Comparison of ENCODE assay signal across 10 mouse cellular contexts in the genomic region with DNA sequence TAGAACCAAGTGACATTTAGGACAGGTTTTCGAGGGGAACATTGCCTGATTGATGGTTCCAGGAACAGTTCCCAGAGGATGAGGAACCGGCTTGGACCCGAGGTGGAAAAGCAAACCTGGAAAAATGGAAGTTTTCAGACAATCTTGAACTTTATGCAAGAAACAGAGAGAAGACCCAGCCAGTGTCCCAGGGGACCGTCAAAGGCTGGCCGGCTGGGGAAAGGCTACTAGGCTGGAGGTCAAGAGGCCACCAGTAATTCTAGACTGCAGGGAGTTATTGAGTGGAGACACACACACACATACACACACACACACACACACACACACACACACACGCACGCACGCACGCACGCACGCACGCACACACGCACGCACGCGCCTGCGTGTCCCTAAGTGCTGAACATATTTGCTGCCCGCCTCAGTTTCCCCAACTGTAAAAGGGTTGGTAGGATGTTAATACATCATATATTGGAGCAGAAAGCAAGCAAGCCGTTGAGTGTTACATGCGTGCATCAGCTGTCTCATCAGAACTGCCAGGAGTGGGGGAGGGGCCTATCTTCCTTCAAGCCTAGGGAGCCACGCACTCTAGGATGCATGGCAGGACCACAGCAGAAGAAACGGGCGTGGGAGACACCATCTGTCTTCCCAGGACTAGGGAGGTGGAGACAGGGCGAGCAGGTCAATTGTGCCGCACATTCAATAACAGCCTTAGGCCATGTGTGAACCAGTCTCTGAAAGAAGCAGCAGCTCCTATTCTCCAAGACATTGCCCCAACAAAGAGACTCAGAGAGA. TPM values are rescaled to one million over a fixed set of nuclear protein-coding genes. Genes with fewer than 3 reads are reported as not detected.
A peak's percentile ranks its signal among the peaks of the same experiment; 100 is the strongest.
DNase-seq lines count a peak whose midpoint lies in the region; ATAC-seq and TF ChIP-seq lines count a peak whose summit lies in the region.
"Had no signal": no experiment of that assay in that cellular context is flagged by ENCODE, and none has a peak within 500 bp of the region (broad histone marks: within the 10 kb centered on the region; RNA-seq: fewer than 3 reads in every experiment).

No protein-coding gene starts in this region.

- no peaks in the 10 kb centered on the region for H3K27me3 ChIP-seq in midbrain, embryonic 11.5 days (ENCODE audit: control insufficient read depth, insufficient read depth, low read length)
- no peaks in the 10 kb centered on the region for H3K27me3 ChIP-seq in midbrain, postnatal 0 days (ENCODE audit: insufficient read depth, low read length)
- no peaks in the 10 kb centered on the region for H3K27me3 ChIP-seq in hindbrain, embryonic 14.5 days (ENCODE audit: control insufficient read depth, insufficient read depth, low read length)

- no peaks in the 10 kb centered on the region; the same call in 1 of the 2 replicates for H3K9me3 ChIP-seq in midbrain, embryonic 11.5 days (ENCODE audit: control insufficient read depth, low read length)
- H3K9me3 ChIP-seq in midbrain, postnatal 0 days (ENCODE audit: low read length) = no peaks in the 10 kb centered on the region
- H3K9me3 ChIP-seq in hindbrain, embryonic 14.5 days (ENCODE audit: control insufficient read depth, low read length) = no peaks in the 10 kb centered on the region

- H3K4me3 ChIP-seq in midbrain, embryonic 11.5 days (ENCODE audit: low read depth, low read length) = no peak overlapping the region
- H3K4me3 ChIP-seq in midbrain, postnatal 0 days (ENCODE audit: low read depth, low read length) = no peak overlapping the region
- no peak overlapping the region for H3K4me3 ChIP-seq in hindbrain, embryonic 14.5 days (replicated peaks; ENCODE audit: low read length)

- H3K36me3 ChIP-seq in midbrain, embryonic 11.5 days (ENCODE audit: control insufficient read depth, insufficient read depth, low read length) = no peaks in the 10 kb centered on the region
- H3K36me3 ChIP-seq in midbrain, postnatal 0 days (ENCODE audit: insufficient read depth, low read length) = peaks cover 8% of the 10 kb centered on the region; the same call in 1 of the 2 replicates
- H3K36me3 ChIP-seq in hindbrain, embryonic 14.5 days (replicated peaks; ENCODE audit: control insufficient read depth, insufficient read depth) = peaks cover 7% of the 10 kb centered on the region

- ATAC-seq in midbrain, embryonic 11.5 days (ENCODE audit: low FRiP score) = peak; percentile 49; the same call in 1 of the 2 replicates
- ATAC-seq in midbrain, postnatal 0 days (ENCODE audit: low FRiP score) = no peak
- ATAC-seq in hindbrain, embryonic 14.5 days (ENCODE audit: low FRiP score) = no peak
- no peak for ATAC-seq in megakaryocyte, adult 5-6 weeks (ENCODE audit: poor library complexity, severe bottlenecking)
- ATAC-seq: lung, postnatal 0 days had no signal

- peak; percentile 40 for DNase-seq in adrenal gland, postnatal 14 days
- no peak for DNase-seq in adrenal gland, postnatal 36 days
- DNase-seq in midbrain, embryonic 11.5 days (ENCODE audit: low spot score, missing footprints) = no peak
- DNase-seq in midbrain, postnatal 0 days (ENCODE audit: low spot score) = no peak
- peak; percentile 55 for DNase-seq in hindbrain, embryonic 14.5 days (ENCODE audit: low spot score)
- peak; percentile 72 to 81 for DNase-seq in right cerebral cortex, postnatal 10 days (ENCODE audit: low spot score in 2 of 2)
- no peak for DNase-seq in adrenal gland, adult 8-10 months
- DNase-seq: heart, postnatal 36 days had no signal

- no peak for TF ChIP-seq CTCF in midbrain, postnatal 0 days (IDR thresholded peaks at IDR 0.05)

- H3K27ac ChIP-seq in midbrain, embryonic 11.5 days (ENCODE audit: low read depth, low read length) = no peak overlapping the region
- H3K27ac ChIP-seq in midbrain, postnatal 0 days (ENCODE audit: low read depth, low read length) = no peak overlapping the region
- H3K27ac ChIP-seq in hindbrain, embryonic 14.5 days = no peak overlapping the region

- 76% methylated on average over 23 of the region's 25 CpGs for WGBS in midbrain, embryonic 11.5 days
- WGBS in midbrain, postnatal 0 days = 68% methylated on average over 25 of the region's 25 CpGs
- WGBS in hindbrain, embryonic 14.5 days = 65% methylated on average over 25 of the region's 25 CpGs

- no peak overlapping the region for H3K4me2 ChIP-seq in midbrain, embryonic 11.5 days
- no peak overlapping the region for H3K4me2 ChIP-seq in midbrain, postnatal 0 days (ENCODE audit: low read depth, low read length, poor library complexity, severe bottlenecking)
- H3K4me2 ChIP-seq in hindbrain, embryonic 14.5 days (replicated peaks) = no peak overlapping the region

- no peak overlapping the region for H3K9ac ChIP-seq in midbrain, embryonic 11.5 days (ENCODE audit: low read length)
- H3K9ac ChIP-seq in midbrain, postnatal 0 days (replicated peaks; ENCODE audit: low read length, poor library complexity, severe bottlenecking) = no peak overlapping the region
- peak overlapping the region; percentile 11; the same call in 1 of the 2 replicates for H3K9ac ChIP-seq in hindbrain, embryonic 14.5 days

- peaks cover 4% of the 10 kb centered on the region; the same call in 1 of the 2 replicates for H3K4me1 ChIP-seq in midbrain, embryonic 11.5 days (ENCODE audit: control insufficient read depth, insufficient read depth, low read length)
- H3K4me1 ChIP-seq in midbrain, postnatal 0 days (ENCODE audit: insufficient read depth, low read length) = no peaks in the 10 kb centered on the region; the same call in 1 of the 2 replicates
- H3K4me1 ChIP-seq in hindbrain, embryonic 14.5 days (replicated peaks; ENCODE audit: control insufficient read depth, insufficient read depth, low read length) = peaks cover 10% of the 10 kb centered on the region; the same call in 1 of the 2 replicates

RNA-seq across cellular contexts. Expression of gene Keap1, which starts 22.9 kb away (rescaled TPM):
- 42.0 and 42.4 TPM in 2 replicates for total RNA-seq in adrenal gland, postnatal 14 days (2021)
- total RNA-seq in adrenal gland, postnatal 36 days (2021) = 10 to 100 TPM; 45.8 to 46.0 TPM
- polyA plus RNA-seq in midbrain, embryonic 11.5 days (2014; fragmentation: Nextera tagmentation; extraction: Ambion mirVana) = 20.0 and 26.3 TPM in 2 replicates
- 72.5 and 89.7 TPM in 2 replicates for total RNA-seq in midbrain, postnatal 0 days (2014; rRNA removed)
- polyA plus RNA-seq in midbrain, postnatal 0 days (2015; fragmentation: Nextera tagmentation; extraction: Ambion mirVana) = 60.6 and 67.7 TPM in 2 replicates
- 39.3 and 43.6 TPM in 2 replicates for polyA plus RNA-seq in hindbrain, embryonic 14.5 days (2014; fragmentation: Nextera tagmentation; extraction: Ambion mirVana)
- total RNA-seq in adrenal gland, adult 8-10 months (2022) = 10 to 100 TPM; 50.7 to 62.6 (median 57.4) TPM
- 17.7 and 18.8 TPM in 2 replicates for total RNA-seq in megakaryocyte, adult 5-6 weeks (2015)
- total RNA-seq in megakaryocyte, adult 5-6 weeks (2017) = 34.0 and 36.9 TPM in 2 replicates

RNA-seq across cellular contexts. Expression of gene S1pr5, which starts 32.0 kb away (rescaled TPM):
- 1.8 and 2.3 TPM in 2 replicates for total RNA-seq in adrenal gland, postnatal 14 days (2021)
- total RNA-seq in adrenal gland, postnatal 36 days (2021) = under 1 TPM in 1 of 2 experiments, not detected in 1; 0.99 TPM
- 0.19 and 0.21 TPM in 2 replicates for polyA plus RNA-seq in midbrain, embryonic 11.5 days (2014; fragmentation: Nextera tagmentation; extraction: Ambion mirVana)
- total RNA-seq in midbrain, postnatal 0 days (2014; rRNA removed) = 4.2 and 5.2 TPM in 2 replicates
- polyA plus RNA-seq in midbrain, postnatal 0 days (2015; fragmentation: Nextera tagmentation; extraction: Ambion mirVana) = 2.7 and 2.9 TPM in 2 replicates
- 3.9 and 4.1 TPM in 2 replicates for polyA plus RNA-seq in hindbrain, embryonic 14.5 days (2014; fragmentation: Nextera tagmentation; extraction: Ambion mirVana)
- under 1 TPM; 0.27 to 0.75 (median 0.46) TPM for total RNA-seq in adrenal gland, adult 8-10 months (2022)
- total RNA-seq in megakaryocyte, adult 5-6 weeks (2015) = 3.6 and 4.0 TPM in 2 replicates
- 7.9 and 9.0 TPM in 2 replicates for total RNA-seq in megakaryocyte, adult 5-6 weeks (2017)

RNA-seq across cellular contexts. Expression of gene Atg4d, which starts 48.8 kb away (rescaled TPM):
- total RNA-seq in adrenal gland, postnatal 14 days (2021) = 45.9 and 46.9 TPM in 2 replicates
- 10 to 100 TPM; 39.1 to 39.5 TPM for total RNA-seq in adrenal gland, postnatal 36 days (2021)
- 37.2 and 45.8 TPM in 2 replicates for polyA plus RNA-seq in midbrain, embryonic 11.5 days (2014; fragmentation: Nextera tagmentation; extraction: Ambion mirVana)
- 20.3 and 26.6 TPM in 2 replicates for total RNA-seq in midbrain, postnatal 0 days (2014; rRNA removed)
- 26.3 and 32.6 TPM in 2 replicates for polyA plus RNA-seq in midbrain, postnatal 0 days (2015; fragmentation: Nextera tagmentation; extraction: Ambion mirVana)
- polyA plus RNA-seq in hindbrain, embryonic 14.5 days (2014; fragmentation: Nextera tagmentation; extraction: Ambion mirVana) = 38.1 and 46.9 TPM in 2 replicates
- total RNA-seq in adrenal gland, adult 8-10 months (2022) = 10 to 100 TPM; 38.7 to 47.3 (median 40.8) TPM
- 14.6 and 15.0 TPM in 2 replicates for total RNA-seq in megakaryocyte, adult 5-6 weeks (2015)
- 13.5 and 19.3 TPM in 2 replicates for total RNA-seq in megakaryocyte, adult 5-6 weeks (2017)

RNA-seq across cellular contexts. Expression of gene Pde4a, which starts 50.7 kb away (rescaled TPM):
- 22.4 and 22.9 TPM in 2 replicates for total RNA-seq in adrenal gland, postnatal 14 days (2021)
- 10 to 100 TPM in 1 of 2 experiments, 1 to 10 TPM in 1; 8.6 to 10.6 TPM for total RNA-seq in adrenal gland, postnatal 36 days (2021)
- 5.0 and 6.5 TPM in 2 replicates for polyA plus RNA-seq in midbrain, embryonic 11.5 days (2014; fragmentation: Nextera tagmentation; extraction: Ambion mirVana)
- 40.7 and 46.5 TPM in 2 replicates for total RNA-seq in midbrain, postnatal 0 days (2014; rRNA removed)
- 59.8 and 63.8 TPM in 2 replicates for polyA plus RNA-seq in midbrain, postnatal 0 days (2015; fragmentation: Nextera tagmentation; extraction: Ambion mirVana)
- polyA plus RNA-seq in hindbrain, embryonic 14.5 days (2014; fragmentation: Nextera tagmentation; extraction: Ambion mirVana) = 28.8 and 35.5 TPM in 2 replicates
- total RNA-seq in adrenal gland, adult 8-10 months (2022) = 10 to 100 TPM in 2 of 4 experiments, 1 to 10 TPM in 2; 5.7 to 13.4 (median 9.8) TPM
- total RNA-seq in megakaryocyte, adult 5-6 weeks (2015) = 6.8 and 7.3 TPM in 2 replicates
- total RNA-seq in megakaryocyte, adult 5-6 weeks (2017) = 3.0 and 3.9 TPM in 2 replicates

Comparison
In these comparisons a context has a peak if more than half of its experiments do, and no peak if none do; other contexts are left out.
1. DNase-seq: peak in adrenal gland, postnatal 14 days (single experiment), hindbrain, embryonic 14.5 days (single experiment) and right cerebral cortex, postnatal 10 days (2 of 2); none in adrenal gland, postnatal 36 days (0 of 2), midbrain, embryonic 11.5 days (single experiment), midbrain, postnatal 0 days (single experiment) and adrenal gland, adult 8-10 months (single experiment).